Mouse (Mus musculus): ENCODE results near the gene Prtn3. TPM values are rescaled to one million over a fixed set of nuclear protein-coding genes. Genes with fewer than 3 reads are reported as not detected.

The Prtn3 gene
- polyA plus RNA-seq, 1 experiment from 2014 or later, result 38.6 TPM

DNA sequence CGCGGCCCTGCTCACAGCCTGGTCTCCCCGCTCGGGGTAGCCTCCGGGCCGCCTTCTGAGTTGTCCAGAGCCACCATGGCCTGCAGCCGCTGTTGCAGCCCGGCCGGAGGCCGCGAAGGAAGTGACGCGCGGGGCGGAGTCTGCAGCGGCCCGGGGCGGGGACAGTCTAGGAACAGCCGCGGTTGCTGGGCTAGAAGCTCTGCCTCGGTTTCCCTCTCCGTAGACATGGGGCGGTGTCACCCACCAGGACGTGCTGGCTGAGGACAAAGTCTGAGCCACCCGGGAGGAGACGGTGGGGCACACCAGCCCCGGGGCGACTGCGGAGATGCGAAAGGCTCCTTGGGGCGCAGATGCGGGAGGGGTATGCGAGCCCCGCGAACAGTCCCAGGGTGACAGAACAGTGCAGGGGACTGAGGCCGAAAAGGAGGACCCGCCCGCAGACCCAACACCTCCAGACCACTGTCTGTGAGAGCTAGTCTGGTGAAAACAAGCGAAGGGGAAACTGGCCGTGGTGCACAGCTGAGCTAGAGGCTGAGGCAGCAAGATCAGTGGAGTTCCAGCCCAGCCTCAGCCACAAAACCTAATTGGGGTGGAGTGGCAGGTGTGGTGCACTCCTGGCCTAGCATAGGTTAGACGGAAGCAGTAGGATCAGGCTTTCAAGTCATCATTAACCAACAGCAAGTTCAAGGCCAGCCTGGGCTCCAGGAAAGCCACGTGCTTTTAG is 42.7 kb downstream of the Prtn3 start, which contains the start of gene Kiss1r:
TSS of gene Kiss1r (plus strand) at position 164 of the 724 bp plus-strand sequence.
- Histone ChIP-seq H3K9me3 (replicated peaks) (no peaks in the 10 kb centered on the region), H3K4me3 (peak within 1 kb of the TSS; percentile 81), H3K9ac (peak within 1 kb of the TSS; percentile 93), H3K4me1 (peaks cover 94% of the 10 kb centered on the region), H3K4me2 (peak within 1 kb of the TSS; percentile 98), H3K36me3 (peaks cover 14% of the 10 kb centered on the region), H3K27me3 (replicated peaks) (peaks cover 49% of the 10 kb centered on the region), H3K27ac (peak within 1 kb of the TSS; percentile 92)
- ATAC-seq, result peak; percentile 77
- WGBS (ENCODE audit: insufficient replicate concordance), result 2% methylated on average over 42 of the region's 42 CpGs

- Histone ChIP-seq H3K27me3 (replicated peaks) (peaks cover 56% of the 10 kb centered on the region), H3K27ac (no peak overlapping the region), H3K4me2 (peak overlapping the region; percentile 98), H3K4me3 (peak overlapping the region; percentile 81), H3K9me3 (replicated peaks) (no peaks in the 10 kb centered on the region), H3K4me1 (peaks cover 88% of the 10 kb centered on the region), H3K9ac (no peak overlapping the region), H3K36me3 (peaks cover 8% of the 10 kb centered on the region)
- no peak for ATAC-seq
- WGBS (ENCODE audit: insufficient replicate concordance), result 66% methylated on average over 5 of the region's 5 CpGs
Observed at GRCm38 (mm10) chr10:79917532-79918100, 43.3 kb downstream of the Prtn3 start.

DNA sequence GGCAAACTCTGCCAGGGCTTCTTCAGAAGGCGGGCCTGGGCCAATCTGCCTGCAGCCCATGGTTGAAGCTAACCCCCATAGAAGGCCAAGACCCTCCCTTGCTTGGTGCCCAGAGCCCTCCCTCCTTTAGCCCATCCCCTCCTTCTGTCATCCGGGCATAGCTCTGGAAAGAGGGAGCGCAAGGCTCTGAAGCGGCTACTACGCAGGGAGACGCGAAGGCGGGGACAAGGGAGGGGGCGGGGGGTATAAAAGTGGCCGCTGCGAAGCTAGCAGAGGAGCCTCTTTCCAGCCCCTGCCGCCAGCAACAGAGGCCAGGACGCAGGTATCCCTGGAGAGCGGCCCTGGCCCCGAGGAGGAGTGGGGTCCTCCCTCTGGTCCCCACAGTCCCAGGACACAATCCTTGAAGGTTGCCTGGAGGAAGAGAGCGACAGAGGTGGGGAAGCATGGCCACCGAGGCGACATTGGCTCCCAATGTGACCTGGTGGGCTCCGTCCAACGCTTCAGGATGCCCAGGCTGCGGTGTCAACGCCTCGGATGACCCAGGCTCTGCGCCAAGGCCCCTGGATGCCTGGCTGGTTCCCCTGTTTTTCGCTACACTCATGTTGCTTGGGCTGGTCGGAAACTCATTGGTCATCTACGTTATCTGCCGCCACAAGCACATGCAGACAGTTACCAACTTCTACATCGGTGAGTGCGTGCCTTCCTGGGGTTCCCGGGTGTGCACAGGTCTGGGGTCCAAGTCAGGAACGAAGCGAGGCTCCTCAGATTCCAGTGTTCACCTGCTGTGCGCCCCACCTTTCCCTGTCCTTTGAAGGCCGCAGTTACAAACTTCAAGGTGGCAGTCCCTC is 44.2 kb downstream of the Prtn3 start:
- Histone ChIP-seq H3K4me1 (peaks cover 82% of the 10 kb centered on the region), H3K4me3 (peak overlapping the region; percentile 19; the same call in 1 of the 2 replicates), H3K9ac (no peak overlapping the region), H3K4me2 (peak overlapping the region; percentile 48), H3K27ac (no peak overlapping the region), H3K36me3 (0 out of 2 replicates have a peak, but pooled peaks cover 1% of the 10 kb centered on the region), H3K9me3 (replicated peaks) (no peaks in the 10 kb centered on the region), H3K27me3 (replicated peaks) (peaks cover 64% of the 10 kb centered on the region)
- WGBS (ENCODE audit: insufficient replicate concordance), result 12% methylated on average over 35 of the region's 35 CpGs
- no peak for ATAC-seq

DNA sequence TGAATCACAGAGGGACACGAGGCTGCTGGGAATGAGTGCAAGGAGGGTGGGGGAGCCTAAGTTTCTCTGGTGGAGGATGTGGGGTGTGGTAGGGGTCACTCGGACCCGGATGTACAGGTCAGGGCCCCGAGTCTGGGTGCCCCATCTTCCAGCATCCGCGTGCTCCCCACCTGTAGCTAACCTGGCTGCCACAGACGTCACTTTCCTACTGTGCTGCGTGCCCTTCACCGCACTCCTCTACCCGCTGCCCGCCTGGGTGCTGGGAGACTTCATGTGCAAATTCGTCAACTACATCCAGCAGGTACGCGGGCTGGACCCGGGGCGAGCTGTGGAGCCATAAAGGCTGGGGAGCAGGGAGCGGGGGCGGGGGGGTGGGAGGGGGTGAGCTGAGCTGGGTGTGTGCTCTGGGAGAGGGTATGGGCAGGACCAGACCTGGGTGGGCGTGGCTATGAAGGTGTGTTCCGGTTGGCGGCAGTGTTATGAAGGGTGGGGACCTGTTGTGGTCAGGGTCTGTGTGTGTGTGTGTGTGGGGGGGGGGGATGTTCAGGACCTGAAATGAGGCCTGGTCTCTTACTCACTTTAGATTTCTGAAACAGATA is 45.1 kb downstream of the Prtn3 start:
- no peak for ATAC-seq
- peak overlapping the region; percentile 19 for H3K4me3 ChIP-seq
- H3K27ac ChIP-seq, result no peak overlapping the region
- H3K4me1 ChIP-seq, result peaks cover 80% of the 10 kb centered on the region
- no peaks in the 10 kb centered on the region for H3K9me3 ChIP-seq (replicated peaks)
- H3K4me2 ChIP-seq, result peak overlapping the region; percentile 48
- peaks cover 68% of the 10 kb centered on the region for H3K27me3 ChIP-seq (replicated peaks)
- H3K9ac ChIP-seq, result no peak overlapping the region
- 13% methylated on average over 21 of the region's 21 CpGs for WGBS (ENCODE audit: insufficient replicate concordance)
- no peaks in the 10 kb centered on the region for H3K36me3 ChIP-seq

DNA sequence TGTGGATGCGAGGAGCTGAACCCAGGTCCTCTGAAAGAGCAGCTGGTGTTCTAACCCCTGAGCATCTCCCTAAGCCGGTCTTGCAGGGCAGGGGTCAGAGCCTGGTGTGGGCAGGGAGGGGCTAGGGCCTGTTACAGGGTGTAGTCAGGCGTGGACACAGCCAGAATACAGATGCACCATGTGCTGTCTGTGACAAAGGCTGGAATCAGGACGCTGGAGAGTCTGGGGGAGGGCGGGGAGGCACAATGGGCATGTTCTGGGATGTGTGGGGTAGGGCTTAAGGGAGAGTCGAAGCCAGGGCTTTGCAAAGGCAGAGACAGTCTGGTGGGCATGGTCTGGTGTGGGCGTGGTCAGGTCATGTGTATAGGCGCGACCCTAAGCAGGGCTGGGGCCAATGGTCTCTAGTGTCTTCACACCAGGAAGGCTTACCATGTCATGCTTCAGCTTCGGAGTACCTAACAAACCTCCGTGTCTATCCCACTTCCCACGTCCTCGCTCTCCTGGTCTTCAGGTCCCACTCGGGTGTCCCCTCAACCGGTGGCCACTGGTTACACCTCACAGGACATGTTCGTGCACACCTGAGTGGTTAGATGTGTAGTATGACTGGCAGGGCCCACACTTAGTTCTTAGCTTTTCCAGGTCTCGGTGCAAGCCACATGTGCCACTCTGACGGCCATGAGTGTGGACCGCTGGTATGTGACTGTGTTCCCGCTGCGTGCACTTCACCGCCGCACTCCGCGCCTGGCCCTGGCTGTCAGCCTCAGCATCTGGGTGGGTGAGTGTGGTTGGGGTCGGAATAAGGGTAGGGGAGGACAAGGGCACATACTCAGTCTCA is 46.0 kb downstream of the Prtn3 start:
- H3K27ac ChIP-seq, result no peak overlapping the region
- no peak for ATAC-seq
- H3K36me3 ChIP-seq, result no peaks in the 10 kb centered on the region
- H3K27me3 ChIP-seq (replicated peaks), result peaks cover 68% of the 10 kb centered on the region
- 33% methylated on average over 26 of the region's 26 CpGs for WGBS (ENCODE audit: insufficient replicate concordance)
- H3K4me3 ChIP-seq, result peak overlapping the region; percentile 30; the same call in 1 of the 2 replicates
- H3K9ac ChIP-seq, result no peak overlapping the region
- H3K4me2 ChIP-seq, result peak overlapping the region; percentile 55
- peaks cover 75% of the 10 kb centered on the region for H3K4me1 ChIP-seq
- H3K9me3 ChIP-seq (replicated peaks), result no peaks in the 10 kb centered on the region

- ATAC-seq, result no peak
- no peak within 1 kb of the TSS; the same call in 1 of the 2 replicates for H3K9ac ChIP-seq
- peaks cover 74% of the 10 kb centered on the region for H3K4me1 ChIP-seq
- H3K27ac ChIP-seq, result no peak within 1 kb of the TSS
- WGBS (ENCODE audit: insufficient replicate concordance), result 11% methylated on average over 41 of the region's 41 CpGs
- H3K9me3 ChIP-seq (replicated peaks), result no peaks in the 10 kb centered on the region
- no peaks in the 10 kb centered on the region for H3K36me3 ChIP-seq
- H3K4me2 ChIP-seq, result peak within 1 kb of the TSS; percentile 55
- H3K27me3 ChIP-seq (replicated peaks), result peaks cover 68% of the 10 kb centered on the region
- H3K4me3 ChIP-seq, result peak within 1 kb of the TSS; percentile 30
Observed at GRCm38 (mm10) chr10:79920958-79921535, 46.8 kb downstream of the Prtn3 start, which contains the start of gene R3hdm4. TSS of gene R3hdm4 (minus strand) at chr10:79921208.

GRCm38 (mm10) chr10:79921572-79921971 is 47.3 kb downstream of the Prtn3 start:
- Histone ChIP-seq H3K4me1 (peaks cover 74% of the 10 kb centered on the region), H3K9ac (no peak overlapping the region), H3K4me2 (peak overlapping the region; percentile 55), H3K9me3 (replicated peaks) (no peaks in the 10 kb centered on the region), H3K27ac (no peak overlapping the region), H3K27me3 (replicated peaks) (peaks cover 68% of the 10 kb centered on the region), H3K36me3 (no peaks in the 10 kb centered on the region), H3K4me3 (peak overlapping the region; percentile 30)
- WGBS (ENCODE audit: insufficient replicate concordance), result 13% methylated on average over 34 of the region's 34 CpGs
- no peak for ATAC-seq

DNA sequence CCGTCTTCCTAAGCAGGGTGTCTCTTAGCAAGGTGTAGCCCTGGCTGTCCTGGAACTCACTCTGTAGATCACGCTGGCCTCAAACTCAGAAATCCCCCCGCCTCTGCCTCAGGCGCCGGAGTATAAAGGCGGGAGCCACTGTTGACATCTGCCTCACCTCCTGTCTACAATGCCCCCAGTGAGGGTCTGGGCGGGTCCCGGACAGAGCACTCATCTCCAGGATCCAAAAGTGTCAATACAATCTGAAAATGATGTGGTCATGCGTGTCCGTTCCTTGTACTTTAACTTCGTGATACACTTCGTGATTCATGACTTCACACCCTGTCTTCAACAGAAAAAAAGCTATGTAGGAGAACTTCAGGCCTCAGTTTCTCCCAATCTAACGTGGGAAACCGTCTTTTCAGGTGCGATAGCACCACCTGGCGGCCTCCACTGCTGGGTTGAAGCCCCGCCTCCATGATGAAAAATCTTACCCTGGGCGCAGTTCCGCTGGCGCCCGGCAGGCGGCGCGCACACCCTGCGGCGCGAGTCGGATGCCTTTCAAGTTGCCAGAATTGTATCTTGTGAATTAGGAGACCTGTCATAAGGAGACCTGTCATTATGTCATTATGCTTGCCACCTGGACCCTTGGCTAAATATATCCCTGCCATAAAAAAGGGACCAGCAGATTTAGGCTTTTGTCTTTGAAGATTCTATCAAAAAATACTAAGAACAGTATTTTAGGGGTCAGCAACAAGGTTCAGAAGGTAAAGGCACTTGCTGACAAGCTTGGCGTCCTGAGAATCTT is 50.9 kb downstream of the Prtn3 start:
- Histone ChIP-seq H3K4me2 (peak overlapping the region; percentile 96), H3K27me3 (replicated peaks) (peaks cover 36% of the 10 kb centered on the region), H3K36me3 (peaks cover 3% of the 10 kb centered on the region; the same call in 1 of the 2 replicates), H3K4me1 (peaks cover 68% of the 10 kb centered on the region), H3K27ac (peak overlapping the region; percentile 88), H3K9ac (peak overlapping the region; percentile 84; the same call in 1 of the 2 replicates), H3K9me3 (replicated peaks) (no peaks in the 10 kb centered on the region), H3K4me3 (peak overlapping the region; percentile 85; the same call in 1 of the 2 replicates)
- 14% methylated on average over 29 of the region's 29 CpGs for WGBS (ENCODE audit: insufficient replicate concordance)
- peak; percentile 2; the same call in 1 of the 2 replicates for ATAC-seq

- Histone ChIP-seq H3K9ac (peak overlapping the region; percentile 84), H3K36me3 (peaks cover 10% of the 10 kb centered on the region)
- whole genome bisulfite sequencing (ENCODE audit: insufficient replicate concordance), result 9% methylated on average over 15 of the region's 15 CpGs
Observed at GRCm38 (mm10) chr10:79925785-79926490, 51.7 kb downstream of the Prtn3 start.

More at GRCm38 (mm10) chr10:79925785-79926490, 51.7 kb downstream of the Prtn3 start:
- Histone ChIP-seq H3K4me1 (peaks cover 68% of the 10 kb centered on the region), H3K4me2 (peak overlapping the region; percentile 96), H3K4me3 (peak overlapping the region; percentile 85), H3K9me3 (replicated peaks) (no peaks in the 10 kb centered on the region), H3K27me3 (replicated peaks) (peaks cover 29% of the 10 kb centered on the region), H3K27ac (peak overlapping the region; percentile 88)
- ATAC-seq, result 0 out of 2 replicates have a peak, but pooled peaks have one; percentile 0
